Mouse (Mus musculus) thymus, postnatal 14 days (tissue): ENCODE measurements around the gene Lin28a.

Experiments
- DNase-seq: peaks from one replicate; pipeline ENCODE4 v3.0.0; 2021

Gene Lin28a

GRCm38 (mm10) chr4:134018779-134019145 lies at the start of gene Lin28a:
Gene Lin28a, minus strand, starts transcription at chr4:134018841.
- DNase-seq, result no peak

GRCm38 (mm10) chr4:134067833-134068544 lies 49.3 kb upstream of the Lin28a start:
- no peak for DNase-seq

DNA sequence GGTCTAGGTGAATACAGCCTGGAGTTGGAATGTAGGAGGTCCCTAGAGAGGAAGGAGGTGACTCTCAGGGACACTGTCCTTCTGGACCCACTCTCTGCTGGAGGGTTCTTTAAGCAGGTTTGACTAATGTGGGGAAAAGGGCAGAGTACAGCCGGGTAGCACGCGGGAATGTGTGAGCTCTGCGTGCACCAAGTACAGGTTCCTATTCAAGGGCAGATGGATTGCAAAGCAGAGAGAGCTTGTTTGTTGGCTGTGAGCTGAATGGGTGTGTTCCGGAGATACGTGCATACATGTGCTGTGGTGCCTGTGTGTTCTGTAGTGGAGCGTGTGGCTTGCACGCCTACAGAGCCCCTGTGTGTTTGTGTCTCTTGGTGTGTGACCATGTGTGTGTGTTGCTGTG lies 48.7 kb upstream of the Lin28a start:
- DNase-seq, result no peak

DNA sequence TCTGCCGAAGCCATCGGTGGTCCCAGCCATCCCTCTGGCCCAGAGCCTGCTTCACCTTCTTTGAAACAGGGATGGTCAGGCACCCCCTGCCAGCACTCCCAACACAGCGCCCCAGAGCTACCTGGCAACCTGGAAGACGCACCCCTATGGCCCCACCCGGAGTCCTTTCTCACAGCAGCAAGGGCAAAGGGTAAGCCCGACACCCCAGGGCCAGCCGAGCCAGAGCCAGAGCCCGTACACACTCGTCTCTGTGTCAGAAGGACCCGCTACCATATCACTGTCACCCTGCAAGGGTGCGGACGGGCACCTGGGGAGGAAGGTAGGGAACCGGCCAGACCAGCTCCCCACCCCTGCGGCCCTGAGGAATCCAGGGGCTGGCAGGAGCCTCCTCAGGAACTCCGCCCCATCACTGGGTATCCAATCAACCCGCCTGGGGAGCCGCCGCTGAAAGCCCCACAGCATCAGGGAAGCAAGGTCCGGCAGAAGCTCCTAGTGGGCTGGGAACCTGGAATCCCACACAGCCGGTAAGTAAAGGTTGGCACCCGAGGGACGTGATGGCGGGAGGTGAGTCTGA lies 46.9 kb upstream of the Lin28a start:
- no peak for DNase-seq

DNA sequence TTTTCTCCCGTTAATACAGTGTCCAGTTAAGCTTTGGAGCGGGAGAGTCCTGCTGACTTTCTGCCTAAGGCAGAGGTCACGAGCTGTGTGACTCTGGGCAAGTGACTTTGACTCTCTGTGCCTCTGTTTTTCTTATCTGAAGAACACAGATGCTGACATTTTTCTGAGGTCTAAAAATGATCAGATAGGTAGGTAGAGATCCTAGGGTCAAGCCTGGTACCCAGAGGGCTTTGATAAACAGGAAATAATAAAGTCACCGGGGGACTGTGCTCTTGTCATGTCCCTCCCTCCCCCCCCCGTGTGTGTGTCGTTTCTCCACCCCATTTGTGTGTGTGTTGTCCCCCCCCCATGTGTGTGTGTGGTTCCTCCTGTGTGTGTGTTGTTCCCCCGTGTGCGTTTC lies 43.9 kb upstream of the Lin28a start:
- DNase-seq, result no peak

DNA sequence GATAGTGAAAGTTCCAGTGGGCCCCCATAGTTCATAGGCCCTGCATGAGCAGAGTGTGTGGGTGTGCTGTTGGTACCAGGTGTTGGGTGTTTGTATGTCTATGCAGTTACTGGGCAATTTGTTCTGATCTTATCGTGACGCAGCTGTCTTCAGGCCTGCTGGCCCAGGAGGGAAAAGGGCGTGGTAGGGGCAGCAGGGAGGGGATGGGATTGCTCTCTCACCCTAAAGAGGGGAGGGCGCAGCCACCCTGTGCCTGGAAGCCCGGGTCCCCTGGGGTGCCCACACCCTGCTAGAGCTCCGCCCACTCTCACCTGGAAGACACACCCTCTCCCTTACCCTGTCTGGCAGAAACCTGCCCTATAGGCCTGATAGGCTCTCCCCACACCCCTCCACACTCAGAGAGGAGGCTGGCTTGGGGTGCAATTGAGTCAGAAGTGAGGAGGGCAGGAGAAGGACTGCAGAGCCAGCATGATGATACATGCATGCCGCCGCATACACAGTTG lies 43.4 kb upstream of the Lin28a start:
- DNase-seq, result peak; percentile 69

- DNase-seq, result peak; percentile 81
Observed at GRCm38 (mm10) chr4:134061166-134061830, 42.7 kb upstream of the Lin28a start.

GRCm38 (mm10) chr4:134060135-134060865 lies 41.7 kb upstream of the Lin28a start, which contains the start of gene Crybg2:
Gene Crybg2, plus strand, starts transcription at chr4:134060815.
- DNase-seq, result no peak

DNA sequence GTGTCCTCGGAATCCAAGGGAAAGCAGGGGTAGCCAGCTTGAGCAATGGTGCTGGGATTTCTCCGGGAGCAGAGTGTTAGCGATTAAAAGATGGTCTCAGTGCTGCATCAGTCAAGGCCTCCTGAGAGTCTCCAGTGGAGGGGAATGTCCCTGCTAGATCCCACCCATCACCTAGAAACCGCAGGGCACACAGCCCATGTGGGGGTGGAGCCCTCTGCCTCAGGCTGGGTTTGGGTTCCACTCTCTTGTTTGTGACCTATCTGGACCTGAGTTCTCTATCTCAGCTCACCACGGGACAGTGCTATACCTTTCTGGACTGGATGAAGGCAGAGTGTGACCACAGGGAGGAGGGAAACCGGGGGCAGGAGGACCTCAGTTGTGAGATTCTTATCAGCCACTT lies 40.3 kb upstream of the Lin28a start:
- no peak for DNase-seq

- peak; percentile 60 for DNase-seq
Observed at GRCm38 (mm10) chr4:134058166-134058715, 39.6 kb upstream of the Lin28a start.

DNA sequence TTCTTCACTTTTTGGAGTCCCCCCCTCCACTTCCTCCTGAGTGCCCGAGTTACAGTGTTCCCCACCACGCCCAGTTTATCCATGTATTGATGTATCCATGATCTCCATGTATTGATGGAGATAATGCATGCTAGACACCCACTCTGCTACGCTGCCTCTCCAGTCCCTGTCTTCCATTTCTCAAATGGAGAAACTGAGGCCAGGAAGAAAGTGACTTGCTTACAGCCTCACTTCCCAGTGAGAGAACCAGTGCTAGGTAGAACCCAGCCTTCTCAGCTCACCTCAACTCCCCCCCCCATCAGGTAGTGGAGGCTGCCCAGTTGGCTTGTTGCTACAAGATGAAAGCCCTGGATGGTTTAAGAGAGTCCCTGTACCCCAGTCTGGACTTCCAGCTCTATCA lies 34.9 kb upstream of the Lin28a start, which contains the start of gene Zfp683:
Gene Zfp683, plus strand, starts transcription at position 301 of the 400 bp plus-strand sequence.
- no peak for DNase-seq

DNA sequence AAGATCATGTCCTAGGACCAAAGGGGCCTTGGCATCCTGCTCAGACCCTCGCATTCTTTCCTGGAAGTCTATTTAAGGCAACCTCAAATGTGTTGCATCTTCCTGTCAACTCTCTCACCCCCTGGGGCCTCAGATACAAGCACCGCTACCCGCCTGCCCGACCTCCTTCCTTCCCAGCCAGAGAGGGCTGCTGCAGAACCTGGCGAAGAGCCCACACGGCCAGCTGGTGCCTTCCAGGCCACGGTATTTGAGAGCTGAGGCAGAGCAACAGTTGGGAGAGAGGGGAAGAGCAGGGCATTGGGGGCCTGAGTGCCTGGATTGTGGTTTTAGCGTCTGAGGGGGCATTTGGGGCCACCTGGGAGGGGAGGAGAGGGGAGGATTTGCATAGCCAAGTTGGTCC lies 33.9 kb upstream of the Lin28a start:
- DNase-seq, result peak; percentile 46

GRCm38 (mm10) chr4:134051912-134052311 lies 33.3 kb upstream of the Lin28a start:
- no peak for DNase-seq

- no peak for DNase-seq
Observed at GRCm38 (mm10) chr4:134047648-134048047, 29.0 kb upstream of the Lin28a start.

DNA sequence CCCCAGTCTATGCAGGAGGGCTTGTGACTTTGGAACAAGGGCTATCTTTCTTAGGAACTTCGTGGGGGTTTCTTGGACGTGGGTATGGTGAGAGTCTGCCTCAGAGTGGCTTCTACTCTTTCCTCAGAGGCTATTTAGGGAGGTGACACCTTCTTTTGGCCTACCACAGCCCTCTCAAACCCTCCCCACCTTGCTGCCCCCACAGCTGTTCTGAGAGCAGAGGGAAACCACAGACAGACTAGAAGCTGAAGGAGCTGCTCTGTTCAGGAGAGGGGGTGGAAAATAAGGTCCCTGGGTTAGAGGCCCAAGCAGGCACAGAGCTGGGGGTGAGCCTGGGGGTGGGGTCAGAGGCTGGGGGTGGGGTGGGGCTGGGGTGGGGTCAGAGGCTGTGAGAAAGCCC lies 24.4 kb upstream of the Lin28a start:
- DNase-seq, result peak; percentile 51

DNA sequence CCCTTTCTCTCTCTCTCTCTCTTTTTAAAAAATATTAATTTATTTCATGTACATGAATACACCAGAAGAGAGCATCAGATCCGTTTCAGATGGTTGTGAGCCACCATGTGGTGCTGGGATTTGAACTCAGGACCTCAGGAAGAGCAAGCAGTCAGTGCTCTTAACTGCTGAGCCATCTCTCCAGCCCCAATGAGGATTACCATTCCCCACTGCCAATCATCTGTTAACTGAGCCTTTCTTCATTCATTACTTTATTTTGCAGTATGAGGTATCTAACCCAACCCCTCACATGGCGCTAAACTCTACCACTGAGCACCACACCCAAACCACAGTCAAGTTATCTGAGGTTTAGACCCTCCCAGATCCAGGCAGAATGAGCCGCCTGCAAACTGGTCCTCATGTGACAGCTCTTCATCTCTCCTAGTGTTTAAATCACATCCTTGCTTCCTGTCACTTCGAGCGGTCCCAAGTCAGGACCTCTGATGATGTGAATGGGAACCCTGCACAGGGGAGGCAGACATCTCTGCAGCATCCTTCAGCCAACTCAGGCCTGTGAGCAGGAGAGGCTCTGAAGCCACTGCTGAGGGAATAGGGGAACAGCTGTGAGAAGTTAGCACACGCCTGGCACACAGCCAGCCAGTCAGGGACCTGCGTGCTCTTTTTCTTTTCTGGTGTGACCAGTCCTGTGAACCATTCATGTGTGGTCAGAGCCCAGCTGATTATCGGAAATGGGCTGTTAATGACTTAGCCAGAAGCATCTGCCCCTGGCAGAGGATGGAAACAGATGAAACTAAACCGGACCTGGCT lies 22.9 kb upstream of the Lin28a start:
- no peak for DNase-seq

GRCm38 (mm10) chr4:134035953-134036352 lies 17.3 kb upstream of the Lin28a start:
- peak; percentile 84 for DNase-seq

DNA sequence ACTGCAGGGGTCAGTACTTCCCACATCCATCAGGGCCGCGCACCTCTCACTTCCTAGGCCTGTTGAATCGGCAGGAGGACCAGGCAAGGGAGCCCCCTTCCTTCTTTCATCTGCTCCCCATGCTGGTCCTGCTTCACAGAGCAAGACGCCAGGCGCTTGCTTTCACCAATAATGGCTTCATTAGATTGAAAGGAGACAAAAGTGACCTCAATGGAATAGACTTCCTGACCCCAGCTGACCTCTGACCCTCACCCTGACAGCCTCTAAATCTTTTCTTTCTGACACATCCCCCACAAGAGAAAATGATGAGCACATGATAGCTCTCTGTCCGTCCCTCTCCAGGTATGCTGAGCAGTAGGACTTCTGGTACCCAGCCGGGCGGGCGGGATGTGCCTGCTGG lies 7.2 kb upstream of the Lin28a start:
- DNase-seq, result no peak

GRCm38 (mm10) chr4:134020621-134021020 lies 2.0 kb upstream of the Lin28a start:
- DNase-seq, result peak; percentile 76

DNA sequence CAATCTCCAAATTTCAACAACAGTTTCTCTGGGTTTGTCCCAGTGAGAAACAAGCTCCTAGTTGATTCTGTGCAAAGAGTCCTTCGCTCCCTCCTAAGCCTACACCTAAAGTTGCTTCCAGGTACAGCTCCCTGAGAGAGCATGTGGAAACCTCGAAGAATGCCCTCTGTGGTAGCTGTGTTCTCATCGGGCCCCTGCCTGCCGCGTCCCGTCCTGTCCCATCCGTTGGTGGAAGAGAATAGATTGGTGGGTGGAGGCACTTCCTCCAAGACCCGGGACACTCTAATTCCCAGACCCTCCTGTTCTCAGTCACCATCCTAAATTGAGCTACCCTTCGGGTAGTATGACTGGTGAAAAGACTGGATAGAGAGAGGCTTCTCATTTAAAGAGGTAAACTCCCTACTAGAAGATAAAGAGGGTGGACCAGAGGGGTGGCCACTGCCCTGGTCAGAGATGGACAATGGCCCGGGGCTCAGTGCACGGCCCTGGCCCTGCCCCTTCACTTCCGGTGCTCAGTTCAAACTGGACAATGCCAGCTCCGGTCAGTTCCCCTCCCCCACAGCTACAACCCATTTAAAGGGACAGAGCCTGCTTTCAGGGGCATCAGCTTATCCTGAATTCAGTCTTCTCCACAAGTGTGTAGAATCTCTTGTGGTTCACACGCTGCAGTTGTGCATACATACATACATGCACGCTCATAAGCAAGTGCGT lies 1.2 kb upstream of the Lin28a start:
- no peak for DNase-seq

- DNase-seq, result no peak
Observed at GRCm38 (mm10) chr4:134019210-134019609, 569 bp upstream of the Lin28a start.
